Mouse (Mus musculus) heart, embryonic 14.5 days (tissue): Measurements from ENCODE around the gene Nat8. TPM values are rescaled to one million over a fixed set of nuclear protein-coding genes. Genes with fewer than 3 reads are reported as not detected.
"Not testable (repeated sequence)": the region's sequence is repeated elsewhere in the genome, so short reads cannot be mapped to it uniquely, and the experiment has no call there.

ENCODE experiments used
- ATAC-seq: fragments of 200-750 bp; cut with Nextera tagmentation; 2 replicates; pipeline ENCODE4 v1.8.0; 2017; ENCODE audit warnings: low read depth, moderate TSS enrichment; ENCODE audit not compliant: insufficient number of reproducible peaks, insufficient read depth, low FRiP score
- H3K27ac ChIP-seq, 2 experiments: fragments of 200-500 bp in 1 of 2; fragments of 300-500 bp in 1 of 2; sonication (generic) in 1 of 2; replicated peaks in 1 of 2; 2 replicates each; pipeline ENCODE4 v1.5.1; 2012 to 2014; ENCODE audit warnings: low read depth in 2 of 2, low read length in 2 of 2, control low read depth in 1 of 2, mild to moderate bottlenecking in 1 of 2, mixed read lengths in 1 of 2; ENCODE audit not compliant: control insufficient read depth in 1 of 2, insufficient read depth in 1 of 2
- H3K27me3 ChIP-seq: fragments of 300-500 bp; sonication (generic); 2 replicates; pipeline ENCODE4 v1.6.1; 2014; ENCODE audit warnings: mild to moderate bottlenecking, low read length, control low read depth; ENCODE audit not compliant: control insufficient read depth, insufficient read depth
- H3K36me3 ChIP-seq: fragments of 300-500 bp; sonication (generic); 2 replicates; pipeline ENCODE4 v1.6.1; 2014; ENCODE audit warnings: mild to moderate bottlenecking, control low read depth, low read length, mixed read lengths; ENCODE audit not compliant: control insufficient read depth, insufficient read depth
- H3K4me1 ChIP-seq, 2 experiments: fragments of 200-500 bp in 1 of 2; fragments of 300-500 bp in 1 of 2; sonication (generic) in 1 of 2; 2 replicates each; pipeline ENCODE4 v1.6.1; 2012 to 2014; ENCODE audit warnings: low read length in 2 of 2, control low read depth in 1 of 2, mixed read lengths in 1 of 2; ENCODE audit not compliant: control insufficient read depth in 2 of 2, insufficient read depth in 2 of 2
- H3K4me2 ChIP-seq: fragments of 300-500 bp; sonication (generic); 2 replicates; pipeline ENCODE4 v1.6.1; 2014; ENCODE audit warnings: mild to moderate bottlenecking, low read length
- H3K4me3 ChIP-seq, 2 experiments: fragments of 200-500 bp in 1 of 2; fragments of 300-500 bp in 1 of 2; sonication (generic) in 1 of 2; 2 replicates each; pipeline ENCODE4 v1.5.1; 2012 to 2014; ENCODE audit warnings: low read length in 2 of 2, mild to moderate bottlenecking in 2 of 2, control low read depth in 1 of 2, low read depth in 1 of 2, moderate library complexity in 1 of 2; ENCODE audit not compliant: control insufficient read depth in 1 of 2, insufficient read depth in 1 of 2
- H3K9ac ChIP-seq: fragments of 300-500 bp; sonication (generic); 2 replicates; pipeline ENCODE4 v1.6.1; 2014; ENCODE audit warnings: mild to moderate bottlenecking, low read length
- H3K9me3 ChIP-seq: fragments of 300-500 bp; sonication (generic); 2 replicates; pipeline ENCODE4 v1.6.1; 2016; ENCODE audit warnings: low read length, control low read depth; ENCODE audit not compliant: control insufficient read depth
- WGBS: fragments of 180-500 bp; shearing (Covaris S2); extraction: QIAGEN DNeasy Blood & Tissue Kit; methylation state at CpG from one replicate; pipeline ENCODE4 v1.1.7; 2014; 5-methylcytosine and 5-hydroxymethylcytosine counted together
- polyA plus RNA-seq: library from polyadenylated mRNA; unstranded; fragments of >200 nt; fragmentation: Nextera tagmentation; extraction: Ambion mirVana; gene quantifications from 2 replicates; pipeline ENCODE4 v1.2.1, GENCODE M21; 2014

The Nat8 gene
- polyA plus RNA-seq, 1 experiment from 2014 or later, result not detected

DNA sequence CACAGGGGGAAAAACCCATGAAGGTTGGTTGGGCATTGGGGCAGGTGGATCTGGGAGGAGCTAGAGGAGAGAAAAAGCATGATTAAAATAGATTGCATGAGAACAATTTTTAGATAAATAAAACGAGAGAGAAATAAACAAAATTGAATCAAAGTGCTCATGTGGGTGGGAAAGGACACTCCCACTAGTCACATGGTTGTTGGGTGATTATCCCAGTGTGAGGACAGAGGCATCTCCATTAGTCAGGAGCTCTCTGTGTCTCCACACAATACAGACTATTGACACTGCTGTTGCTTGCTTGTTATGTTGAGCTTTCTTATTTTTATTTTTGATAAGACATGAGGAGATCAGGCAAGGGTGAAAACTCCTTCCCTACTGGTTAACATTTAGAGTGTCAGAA is 15.0 kb upstream of the Nat8 start:
- WGBS, result 32% methylated on average over 1 of the region's 1 CpGs
- no peak for ATAC-seq

GRCm38 (mm10) chr6:85843677-85844458 is 12.0 kb upstream of the Nat8 start:
- H3K4me3 ChIP-seq, H3K9me3 ChIP-seq, H3K36me3 ChIP-seq, H3K9ac ChIP-seq, H3K4me2 ChIP-seq, H3K27me3 ChIP-seq, H3K27ac ChIP-seq, ATAC-seq, H3K4me1 ChIP-seq: not testable (repeated sequence)
- WGBS, result 68% methylated on average over 25 of the region's 25 CpGs

More for the DNA sequence above, 15.0 kb upstream of the Nat8 start:
- no peak overlapping the region for H3K4me2 ChIP-seq
- no peak overlapping the region for H3K4me3 ChIP-seq
- no peaks in the 10 kb centered on the region for H3K4me1 ChIP-seq
- H3K9ac ChIP-seq, result no peak overlapping the region
- H3K27me3 ChIP-seq, result no peaks in the 10 kb centered on the region
- no peaks in the 10 kb centered on the region for H3K36me3 ChIP-seq
- no peak overlapping the region for H3K27ac ChIP-seq
- no peaks in the 10 kb centered on the region for H3K9me3 ChIP-seq

- Histone ChIP-seq H3K27ac (no peak overlapping the region), H3K4me2 (no peak overlapping the region), H3K4me3 (no peak overlapping the region), H3K4me1 (no peaks in the 10 kb centered on the region), H3K27me3 (no peaks in the 10 kb centered on the region), H3K9me3 (no peaks in the 10 kb centered on the region), H3K9ac (no peak overlapping the region), H3K36me3 (no peaks in the 10 kb centered on the region)
- 65% methylated on average over 4 of the region's 4 CpGs for WGBS
- ATAC-seq, result no peak
Observed at GRCm38 (mm10) chr6:85839982-85840381, 8.1 kb upstream of the Nat8 start.

DNA sequence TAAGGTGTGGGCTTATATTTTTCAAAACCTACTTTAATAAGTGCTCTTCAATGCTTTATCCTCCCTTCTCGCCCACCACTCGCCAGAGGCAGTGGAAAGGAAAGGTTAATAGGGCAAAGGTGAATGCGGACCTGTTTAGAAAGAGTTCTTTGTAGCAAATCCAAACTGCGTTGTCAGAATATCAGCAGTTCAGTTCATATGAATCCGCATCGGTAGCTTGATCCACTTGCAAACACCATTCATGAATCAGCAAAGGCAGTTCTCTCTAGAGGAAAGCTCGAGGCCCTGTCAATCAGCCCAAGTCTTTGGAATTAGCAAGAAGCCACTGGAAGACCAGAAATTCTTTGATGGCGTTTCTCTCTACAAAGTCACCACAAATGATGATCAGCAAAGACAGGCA is 6.8 kb upstream of the Nat8 start:
- WGBS, result 80% methylated on average over 8 of the region's 8 CpGs
- Histone ChIP-seq H3K27me3 (no peaks in the 10 kb centered on the region), H3K9me3 (no peaks in the 10 kb centered on the region), H3K27ac (no peak overlapping the region), H3K4me1 (no peaks in the 10 kb centered on the region), H3K4me3 (no peak overlapping the region), H3K36me3 (no peaks in the 10 kb centered on the region), H3K9ac (no peak overlapping the region), H3K4me2 (no peak overlapping the region)
- ATAC-seq, result no peak

- H3K27ac ChIP-seq, H3K36me3 ChIP-seq, H3K4me3 ChIP-seq, ATAC-seq, H3K27me3 ChIP-seq, H3K9ac ChIP-seq, H3K9me3 ChIP-seq, H3K4me1 ChIP-seq: not testable (repeated sequence)
- H3K4me2 ChIP-seq, result peak overlapping the region; percentile 49
- 4% methylated on average over 12 of the region's 12 CpGs for WGBS
Observed at GRCm38 (mm10) chr6:85837307-85837706, 5.4 kb upstream of the Nat8 start.

- not testable (repeated sequence) for H3K4me1 ChIP-seq, H3K9me3 ChIP-seq, H3K27ac ChIP-seq, H3K36me3 ChIP-seq, H3K27me3 ChIP-seq, H3K9ac ChIP-seq, H3K4me3 ChIP-seq, ATAC-seq
- WGBS, result 9% methylated on average over 9 of the region's 9 CpGs
- H3K4me2 ChIP-seq, result peak overlapping the region; percentile 49
Observed at GRCm38 (mm10) chr6:85836827-85837226, 4.9 kb upstream of the Nat8 start.

DNA sequence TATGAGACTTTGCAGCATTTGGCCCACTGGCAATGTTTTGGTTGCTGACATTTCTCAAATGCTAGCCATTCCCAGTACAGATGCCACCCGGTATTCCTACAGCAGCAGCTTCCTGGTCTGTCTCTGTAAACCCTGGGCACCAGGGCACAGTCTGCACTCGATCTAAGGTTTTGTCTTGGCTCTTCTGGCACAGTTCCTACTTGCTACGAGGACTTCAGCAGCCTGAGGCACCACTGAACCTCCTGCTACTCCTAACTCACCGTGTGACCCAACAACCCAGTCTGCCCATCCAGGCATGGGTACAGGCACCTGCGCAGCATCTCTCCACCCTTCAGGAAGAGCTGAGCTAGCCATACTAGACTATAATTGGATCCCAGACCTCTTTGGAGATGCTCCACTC is 4.2 kb upstream of the Nat8 start:
- not testable (repeated sequence) for H3K36me3 ChIP-seq, ATAC-seq, H3K27me3 ChIP-seq, H3K9me3 ChIP-seq, H3K9ac ChIP-seq, H3K4me3 ChIP-seq, H3K4me2 ChIP-seq, H3K4me1 ChIP-seq, H3K27ac ChIP-seq
- WGBS, result 77% methylated on average over 5 of the region's 5 CpGs

GRCm38 (mm10) chr6:85835104-85835503 is 3.2 kb upstream of the Nat8 start:
- not testable (repeated sequence) for H3K4me3 ChIP-seq, H3K27ac ChIP-seq, ATAC-seq, H3K4me2 ChIP-seq, H3K9ac ChIP-seq, H3K27me3 ChIP-seq, H3K36me3 ChIP-seq, H3K4me1 ChIP-seq, H3K9me3 ChIP-seq
- 56% methylated on average over 1 of the region's 2 CpGs for WGBS
